Mouse (Mus musculus) C2C12 (cell line): ENCODE results near the gene Sfmbt2. TPM values are rescaled to one million over a fixed set of nuclear protein-coding genes. Genes with fewer than 3 reads are reported as not detected.
A peak's percentile ranks its signal among the peaks of the same experiment; 100 is the strongest.

ENCODE experiments used
- microRNA-seq: library from miRNA; unstranded; fragments of <30 nt; microRNA quantifications from one replicate; pipeline ENCODE4, GENCODE M21; 2019; ENCODE audit warnings: borderline microRNAs expressed
- polyA plus RNA-seq: library from polyadenylated mRNA; unstranded; fragments of >200 nt; fragmentation: generic; extraction: Trizol; gene quantifications from one replicate; pipeline ENCODE4 v1.2.1, GENCODE M21; 2012; ENCODE audit warnings: missing spikeins

Sfmbt2 gene
- polyA plus RNA-seq, 1 experiment, result 0.11 TPM

Small RNA genes lying within 50 kb of the gene (microRNA-seq; reads per million reads assigned to microRNA genes)
- not detected for gene Gm22051
- 0.12 reads per million for gene Gm22072
- gene Gm22091, result not detected
- gene Gm22166, result not detected
- 0.12 reads per million for gene Gm22239
- not detected for gene Gm22626
- not detected for gene Gm22635
- not detected for gene Gm22677
- not detected for gene Gm22678
- not detected for gene Gm22775
- gene Gm22925, result not detected
- gene Gm23108, result not detected
- not detected for gene Gm23288
- not detected for gene Gm23542
- gene Gm23569, result not detected
- gene Gm23571, result not detected
- gene Gm23578, result not detected
- gene Gm23651, result not detected
- not detected for gene Gm23988
- gene Gm24028, result not detected
- not detected for gene Gm24167
- not detected for gene Gm24315
- not detected for gene Gm24342
- not detected for gene Gm24488
- not detected for gene Gm24640
- gene Gm24673, result not detected
- not detected for gene Gm24761
- not detected for gene Gm24806
- gene Gm25022, result not detected
- not detected for gene Gm25158
- not detected for gene Gm25263
- not detected for gene Gm25285
- not detected for gene Gm25316
- not detected for gene Gm25451
- gene Gm25673, result not detected
- gene Gm25680, result not detected
- not detected for gene Gm25701
- gene Gm25753, result not detected
- not detected for gene Gm25943
- not detected for gene Gm26060
- gene Gm26073, result not detected
- gene Gm26092, result not detected
- gene Gm26156, result not detected
- gene Gm26229, result not detected
- not detected for gene Gm26398
- not detected for gene Gm26426
- gene Gm26431, result not detected
- not detected for gene Gm26491
- 0.60 reads per million, percentile 12 among the genes with 10 or more reads in this experiment for gene Mir297a-2
- not detected for gene Mir297a-3
- not detected for gene Mir297a-4
- gene Mir297b, result not detected
- not detected for gene Mir297c
- gene Mir466, result 0.12 reads per million
- not detected for gene Mir466b-1
- not detected for gene Mir466b-2
- 0.16 reads per million for gene Mir466b-3
- gene Mir466b-4, result not detected
- not detected for gene Mir466b-5
- not detected for gene Mir466b-6
- gene Mir466b-7, result not detected
- not detected for gene Mir466b-8
- not detected for gene Mir466c-1
- not detected for gene Mir466c-2
- not detected for gene Mir466d
- not detected for gene Mir466e
- not detected for gene Mir466f-1
- gene Mir466f-2, result not detected
- gene Mir466f-3, result not detected
- not detected for gene Mir466g
- not detected for gene Mir466h
- not detected for gene Mir466l
- not detected for gene Mir466m
- 8.4 reads per million, percentile 57 among the genes with 10 or more reads in this experiment for gene Mir466n
- gene Mir466o, result not detected
- not detected for gene Mir466p
- gene Mir467a-1, result 0.72 reads per million, percentile 15 among the genes with 10 or more reads in this experiment
- gene Mir467a-10, result not detected
- gene Mir467a-2, result not detected
- not detected for gene Mir467a-3
- not detected for gene Mir467a-4
- not detected for gene Mir467a-5
- not detected for gene Mir467a-6
- not detected for gene Mir467a-7
- gene Mir467a-8, result not detected
- not detected for gene Mir467a-9
- 1.4 reads per million, percentile 32 among the genes with 10 or more reads in this experiment for gene Mir467b
- gene Mir467c, result 521 reads per million, percentile 83 among the genes with 10 or more reads in this experiment
- gene Mir467d, result 585 reads per million, percentile 84 among the genes with 10 or more reads in this experiment
- 304 reads per million, percentile 81 among the genes with 10 or more reads in this experiment for gene Mir467e
- gene Mir669a-1, result not detected
- gene Mir669a-10, result not detected
- not detected for gene Mir669a-11
- not detected for gene Mir669a-12
- not detected for gene Mir669a-2
- 0.28 reads per million for gene Mir669a-3
- gene Mir669a-4, result not detected
- not detected for gene Mir669a-5
- not detected for gene Mir669a-6
- gene Mir669a-7, result not detected
- not detected for gene Mir669a-8
- gene Mir669a-9, result not detected
- not detected for gene Mir669b
- gene Mir669c, result 15.4 reads per million, percentile 62 among the genes with 10 or more reads in this experiment
- gene Mir669d, result not detected
- gene Mir669d-2, result not detected
- gene Mir669e, result 5.3 reads per million, percentile 53 among the genes with 10 or more reads in this experiment
- gene Mir669f, result not detected
- not detected for gene Mir669g
- gene Mir669h, result 1.2 reads per million, percentile 28 among the genes with 10 or more reads in this experiment
- gene Mir669i, result not detected
- gene Mir669j, result not detected
- gene Mir669k, result not detected
- 77.5 reads per million, percentile 72 among the genes with 10 or more reads in this experiment for gene Mir669l
- gene Mir669m-1, result not detected
- not detected for gene Mir669m-2
- 78.5 reads per million, percentile 73 among the genes with 10 or more reads in this experiment for gene Mir669o
- not detected for gene Mir669p-1
- not detected for gene Mir669p-2

Other genes with a start within 250 kb of the Sfmbt2 start
- gene Itih2, start 239.1 kb upstream of the Sfmbt2 start, polyA plus RNA-seq, result not detected
- gene Itih5, start 216.9 kb upstream of the Sfmbt2 start, polyA plus RNA-seq, result not detected